Mouse (Mus musculus) adrenal gland, postnatal 36 days (tissue): ENCODE measurements around the gene Zfp62. TPM values are rescaled to one million over a fixed set of nuclear protein-coding genes. Genes with fewer than 3 reads are reported as not detected.

Source experiments
- DNase-seq, 2 experiments: peaks; one replicate each; pipeline ENCODE4 v3.0.0; 2021; ENCODE audit warnings: mixed read lengths in 1 of 2
- total RNA-seq, 2 experiments: library from RNA; stranded (reverse); gene quantifications; 2 replicates each; pipeline ENCODE4 v1.2.3; 2021

Gene Zfp62
- total RNA-seq, 2 experiments from 2014 or later, result 29.7 to 33.3 TPM

- DNase-seq, result peak; percentile 76 to 82
Observed at GRCm38 (mm10) chr11:49248226-49248973, 45.3 kb downstream of the Zfp62 start.

- no peak for DNase-seq
Observed at GRCm38 (mm10) chr11:49248974-49249700, 46.0 kb downstream of the Zfp62 start.

GRCm38 (mm10) chr11:49249811-49250421 is 46.8 kb downstream of the Zfp62 start:
- DNase-seq, result peak; percentile 22 to 44

GRCm38 (mm10) chr11:49250422-49251379 is 47.6 kb downstream of the Zfp62 start:
- peak; percentile 94 to 97 for DNase-seq

GRCm38 (mm10) chr11:49251380-49251761 is 48.3 kb downstream of the Zfp62 start:
- no peak for DNase-seq

- no peak for DNase-seq
Observed at GRCm38 (mm10) chr11:49252048-49252447, 49.0 kb downstream of the Zfp62 start.

- peak in 1 of 2 experiments; percentile 22 for DNase-seq
Observed at GRCm38 (mm10) chr11:49253035-49253434, 49.9 kb downstream of the Zfp62 start.

GRCm38 (mm10) chr11:49259296-49259695 is 56.2 kb downstream of the Zfp62 start:
- no peak for DNase-seq

- DNase-seq, result no peak
Observed at GRCm38 (mm10) chr11:49259829-49260228, 56.7 kb downstream of the Zfp62 start.

- peak; percentile 91 to 93 for DNase-seq
Observed at GRCm38 (mm10) chr11:49260598-49261312, 57.7 kb downstream of the Zfp62 start.

- peak in 1 of 2 experiments; percentile 26 for DNase-seq
Observed at GRCm38 (mm10) chr11:49261313-49261855, 58.3 kb downstream of the Zfp62 start.

GRCm38 (mm10) chr11:49262286-49262685 is 59.2 kb downstream of the Zfp62 start:
- DNase-seq, result no peak

- no peak for DNase-seq
Observed at GRCm38 (mm10) chr11:49263149-49263548, 60.1 kb downstream of the Zfp62 start.

GRCm38 (mm10) chr11:49264081-49264480 is 61.0 kb downstream of the Zfp62 start:
- DNase-seq, result no peak

GRCm38 (mm10) chr11:49264622-49265021 is 61.5 kb downstream of the Zfp62 start:
- DNase-seq, result peak in 1 of 2 experiments; percentile 25

GRCm38 (mm10) chr11:49265101-49265500 is 62.0 kb downstream of the Zfp62 start:
- no peak for DNase-seq

- DNase-seq, result no peak
Observed at GRCm38 (mm10) chr11:49266671-49267070, 63.6 kb downstream of the Zfp62 start.

GRCm38 (mm10) chr11:49267316-49267715 is 64.2 kb downstream of the Zfp62 start:
- DNase-seq, result no peak

- DNase-seq, result no peak
Observed at GRCm38 (mm10) chr11:49267970-49268579, 65.0 kb downstream of the Zfp62 start.
